Comparison of ENCODE assay signal across 8 mouse cellular contexts in the genomic region with DNA sequence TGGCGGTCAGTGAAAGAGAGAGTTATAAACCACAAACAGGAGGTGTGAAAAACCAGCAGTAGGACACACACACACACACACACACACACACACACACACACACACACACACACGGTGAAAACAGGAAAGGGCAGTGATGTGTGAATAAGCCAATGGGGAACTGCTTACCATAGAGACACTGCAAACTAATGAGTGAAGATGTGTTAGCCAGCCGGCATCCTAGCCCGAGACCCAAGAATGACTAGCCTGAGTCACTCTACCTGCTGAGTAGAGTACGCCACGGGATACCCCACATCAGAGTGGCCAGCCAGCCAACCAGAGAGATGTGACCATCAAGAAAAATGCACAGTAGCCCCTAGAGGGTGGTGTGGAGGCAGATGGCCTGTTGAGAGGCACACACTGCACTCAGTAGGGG. TPM values are rescaled to one million over a fixed set of nuclear protein-coding genes. Genes with fewer than 3 reads are reported as not detected.
DNase-seq lines count a peak whose midpoint lies in the region; ATAC-seq lines count a peak whose summit lies in the region.
"Had no signal": no experiment of that assay in that cellular context is flagged by ENCODE, and none has a peak within 500 bp of the region (broad histone marks: within the 10 kb centered on the region; RNA-seq: fewer than 3 reads in every experiment).

No protein-coding gene starts in this region.

- no peaks in the 10 kb centered on the region for H3K9me3 ChIP-seq in neural tube, embryonic 11.5 days (ENCODE audit: control insufficient read depth, low read length)
- no peaks in the 10 kb centered on the region for H3K9me3 ChIP-seq in intestine, embryonic 16.5 days (ENCODE audit: control insufficient read depth, low read length)

- H3K36me3 ChIP-seq in neural tube, embryonic 11.5 days (ENCODE audit: control insufficient read depth, insufficient read depth, low read length), result no peaks in the 10 kb centered on the region
- no peaks in the 10 kb centered on the region for H3K36me3 ChIP-seq in intestine, embryonic 16.5 days (ENCODE audit: control insufficient read depth, insufficient read depth, low read length)

- peak overlapping the region; percentile 63 for H3K4me2 ChIP-seq in neural tube, embryonic 11.5 days (ENCODE audit: low read depth)
- peak overlapping the region; percentile 45; the same call in 1 of the 2 replicates for H3K4me2 ChIP-seq in intestine, embryonic 16.5 days (ENCODE audit: low read depth, low read length)

- H3K27me3 ChIP-seq in neural tube, embryonic 11.5 days (ENCODE audit: control insufficient read depth, insufficient read depth, low read length), result peaks cover 49% of the 10 kb centered on the region
- H3K27me3 ChIP-seq in intestine, embryonic 16.5 days (replicated peaks; ENCODE audit: control insufficient read depth, insufficient read depth, low read length), result peaks cover 58% of the 10 kb centered on the region

- peak; percentile 32; the same call in 1 of the 2 replicates for ATAC-seq in neural tube, embryonic 11.5 days (ENCODE audit: insufficient read depth, low FRiP score, low TSS enrichment)
- no peak for ATAC-seq in intestine, embryonic 16.5 days
- ATAC-seq in neutrophil, adult 5-6 weeks (ENCODE audit: extremely low read depth, insufficient number of reproducible peaks, low FRiP score, poor library complexity, severe bottlenecking), result peak; percentile 33; the same call in 1 of the 2 replicates

- WGBS in neural tube, embryonic 11.5 days, result 11% methylated on average over 6 of the region's 6 CpGs
- 20% methylated on average over 6 of the region's 6 CpGs for WGBS in intestine, embryonic 16.5 days

- H3K4me3 ChIP-seq in neural tube, embryonic 11.5 days (ENCODE audit: low read depth, low read length), result peak overlapping the region; percentile 31; the same call in 1 of the 2 replicates
- no peak overlapping the region for H3K4me3 ChIP-seq in intestine, embryonic 16.5 days (ENCODE audit: low read length)

- no peak overlapping the region for H3K27ac ChIP-seq in neural tube, embryonic 11.5 days (ENCODE audit: low read depth, low read length)
- H3K27ac ChIP-seq in intestine, embryonic 16.5 days (ENCODE audit: low read length), result no peak overlapping the region

- H3K9ac ChIP-seq in neural tube, embryonic 11.5 days (ENCODE audit: low read length), result peak overlapping the region; percentile 28; the same call in 1 of the 2 replicates
- no peak overlapping the region for H3K9ac ChIP-seq in intestine, embryonic 16.5 days (ENCODE audit: low read depth, low read length)

- H3K4me1 ChIP-seq in neural tube, embryonic 11.5 days (ENCODE audit: control insufficient read depth, insufficient read depth, low read length), result peaks cover 17% of the 10 kb centered on the region; the same call in 1 of the 2 replicates
- 0 out of 2 replicates have a peak, but pooled peaks cover 4% of the 10 kb centered on the region for H3K4me1 ChIP-seq in intestine, embryonic 16.5 days (ENCODE audit: control insufficient read depth, insufficient read depth, low read length)

- no peak for DNase-seq in neural tube, embryonic 11.5 days (ENCODE audit: low spot score)
- DNase-seq in neural tube, embryonic 10.5 days (ENCODE audit: extremely low spot score, low spot score), result no peak
- DNase-seq in cerebellum, postnatal 36 days, result peak; percentile 50 to 52
- DNase-seq in right cerebral cortex, adult 18-20 months, result no peak
- DNase-seq in c-Kit-positive CD71-positive TER-119-positive erythroid progenitor cells, embryonic 14.5 days (ENCODE audit: low spot score), result no peak

RNA-seq across cellular contexts. Expression of a gene that starts 3.0 kb away (rescaled TPM):
- polyA plus RNA-seq in neural tube, embryonic 11.5 days (2014; fragmentation: Nextera tagmentation; extraction: Ambion mirVana), result 2.6 and 3.1 TPM in 2 replicates
- 0.15 and 0.16 TPM in 2 replicates for polyA plus RNA-seq in intestine, embryonic 16.5 days (2015; fragmentation: Nextera tagmentation; extraction: Ambion mirVana)
- total RNA-seq in neutrophil, adult 5-6 weeks (2017), result 2.2 and 2.3 TPM in 2 replicates

RNA-seq across cellular contexts. Expression of a gene that starts 12.0 kb away (rescaled TPM):
- polyA plus RNA-seq in neural tube, embryonic 11.5 days (2014; fragmentation: Nextera tagmentation; extraction: Ambion mirVana), result 55.3 and 64.9 TPM in 2 replicates
- polyA plus RNA-seq in intestine, embryonic 16.5 days (2015; fragmentation: Nextera tagmentation; extraction: Ambion mirVana), result 40.4 and 45.1 TPM in 2 replicates
- total RNA-seq in neutrophil, adult 5-6 weeks (2017), result not detected in 2 replicates

RNA-seq across cellular contexts. Expression of a gene that starts 46.2 kb away (rescaled TPM):
- not detected in 2 replicates for polyA plus RNA-seq in neural tube, embryonic 11.5 days (2014; fragmentation: Nextera tagmentation; extraction: Ambion mirVana)
- polyA plus RNA-seq in intestine, embryonic 16.5 days (2015; fragmentation: Nextera tagmentation; extraction: Ambion mirVana), result not detected in 2 replicates
- not detected in 2 replicates for total RNA-seq in neutrophil, adult 5-6 weeks (2017)
- polyA plus RNA-seq: embryonic facial prominence, embryonic 11.5 days had no signal

RNA-seq across cellular contexts. Expression of a gene that starts 55.7 kb away (rescaled TPM):
- polyA plus RNA-seq in neural tube, embryonic 11.5 days (2014; fragmentation: Nextera tagmentation; extraction: Ambion mirVana), result 0.24 and 0.74 TPM in 2 replicates
- polyA plus RNA-seq in intestine, embryonic 16.5 days (2015; fragmentation: Nextera tagmentation; extraction: Ambion mirVana), result 0.16 and 0.35 TPM in 2 replicates
- total RNA-seq in neutrophil, adult 5-6 weeks (2017), result 2.3 and 4.3 TPM in 2 replicates

Comparison
In these comparisons a context has a peak if more than half of its experiments do, and no peak if none do; other contexts are left out.
1. DNase-seq: peak in cerebellum, postnatal 36 days (2 of 2); none in neural tube, embryonic 11.5 days (single experiment), neural tube, embryonic 10.5 days (single experiment), right cerebral cortex, adult 18-20 months (single experiment) and c-Kit-positive CD71-positive TER-119-positive erythroid progenitor cells, embryonic 14.5 days (single experiment).